Mouse (Mus musculus) left cerebral cortex, postnatal 4 days (tissue): ENCODE measurements around the gene Kcnj4. TPM values are rescaled to one million over a fixed set of nuclear protein-coding genes. Genes with fewer than 3 reads are reported as not detected.
A peak's percentile ranks its signal among the peaks of the same experiment; 100 is the strongest.

Experiments
- DNase-seq: peaks from one replicate; pipeline ENCODE4 v3.0.0-alpha.2; 2022
- intact Hi-C: fragments of 180-260 bp; cut with DNase I; formaldehyde crosslinking; loops from one replicate; pipeline ENCODE4 v1.15.1; 2025
- total RNA-seq, 2 experiments: library from RNA; stranded (reverse); gene quantifications; 2 replicates each; pipeline ENCODE4 v1.2.3; 2021

Gene Kcnj4
- total RNA-seq, 2 experiments from 2014 or later, result 29.9 to 39.5 TPM

- DNase-seq, result no peak
- intact Hi-C loops, result no loop called here
Observed at GRCm38 (mm10) chr15:79513940-79514339, 8.9 kb upstream of the Kcnj4 start.

GRCm38 (mm10) chr15:79511553-79512320, 6.7 kb upstream of the Kcnj4 start:
- DNase-seq, result peak; percentile 93
- intact Hi-C loops, result no loop called here

GRCm38 (mm10) chr15:79510425-79510824, 5.4 kb upstream of the Kcnj4 start:
- no peak for DNase-seq
- intact Hi-C loops, result no loop called here

GRCm38 (mm10) chr15:79509998-79510397, 5.0 kb upstream of the Kcnj4 start:
- no peak for DNase-seq
- intact Hi-C loops, result no loop called here

GRCm38 (mm10) chr15:79507055-79507828, 2.2 kb upstream of the Kcnj4 start:
- intact Hi-C loops, result no loop called here
- DNase-seq, result no peak

GRCm38 (mm10) chr15:79506460-79506859, 1.4 kb upstream of the Kcnj4 start:
- intact Hi-C loops, result no loop called here
- DNase-seq, result no peak

GRCm38 (mm10) chr15:79505616-79506283, 709 bp upstream of the Kcnj4 start:
- intact Hi-C loops, result no loop called here

GRCm38 (mm10) chr15:79503438-79503837, 1.6 kb downstream of the Kcnj4 start:
- no peak for DNase-seq
- intact Hi-C loops, result no loop called here

More at GRCm38 (mm10) chr15:79505616-79506283, 709 bp upstream of the Kcnj4 start:
- peak; percentile 75 for DNase-seq

- DNase-seq, result no peak
- intact Hi-C loops, result no loop called here
Observed at GRCm38 (mm10) chr15:79502891-79503341, 2.1 kb downstream of the Kcnj4 start.

GRCm38 (mm10) chr15:79500110-79500509, 4.9 kb downstream of the Kcnj4 start:
- intact Hi-C loops, result no loop called here
- DNase-seq, result no peak

GRCm38 (mm10) chr15:79493527-79493926, 11.5 kb downstream of the Kcnj4 start:
- DNase-seq, result no peak
- intact Hi-C loops, result no loop called here

- intact Hi-C loops, result no loop called here
- DNase-seq, result no peak
Observed at GRCm38 (mm10) chr15:79489463-79489862, 15.6 kb downstream of the Kcnj4 start.

GRCm38 (mm10) chr15:79481181-79481688, 23.8 kb downstream of the Kcnj4 start:
- DNase-seq, result no peak
- intact Hi-C loops, result no loop called here

- intact Hi-C loops, result loop anchor here (10.0 kb wide), 1 partner anchor 128 kb away; the partner anchor contains the start of gene Dmc1
Observed at GRCm38 (mm10) chr15:79477227-79477626, 27.8 kb downstream of the Kcnj4 start.

GRCm38 (mm10) chr15:79473638-79474355, 31.2 kb downstream of the Kcnj4 start:
- intact Hi-C loops, result loop anchor here (10.0 kb wide), 1 partner anchor 131 kb away; the partner anchor contains the start of gene Dmc1
- DNase-seq, result no peak

More at GRCm38 (mm10) chr15:79477227-79477626, 27.8 kb downstream of the Kcnj4 start:
- no peak for DNase-seq

GRCm38 (mm10) chr15:79473042-79473441, 32.0 kb downstream of the Kcnj4 start:
- intact Hi-C loops, result loop anchor here (10.0 kb wide), 1 partner anchor 132 kb away; the partner anchor contains the start of gene Dmc1
- no peak for DNase-seq

GRCm38 (mm10) chr15:79471095-79471494, 33.9 kb downstream of the Kcnj4 start:
- intact Hi-C loops, result loop anchor here (10.0 kb wide), 1 partner anchor 134 kb away; the partner anchor contains the start of gene Dmc1
- no peak for DNase-seq

GRCm38 (mm10) chr15:79470583-79470982, 34.5 kb downstream of the Kcnj4 start:
- DNase-seq, result no peak
- intact Hi-C loops, result loop anchor here (10.0 kb wide), 1 partner anchor 134 kb away; the partner anchor contains the start of gene Dmc1

- intact Hi-C loops, result loop anchor here (5.0 kb wide), 1 partner anchor 227 kb away; no protein-coding TSS in a partner anchor
- DNase-seq, result no peak
Observed at GRCm38 (mm10) chr15:79469577-79469976, 35.5 kb downstream of the Kcnj4 start.
